Mouse (Mus musculus) testis, adult 2 months (tissue): ENCODE data around the gene Dazap1.

ENCODE experiments used
- CTCF ChIP-seq: fragments of 200-500 bp; IDR thresholded peaks from 2 replicates; pipeline ENCODE4 v1.5.1; 2012; ENCODE audit warnings: low read depth, mild to moderate bottlenecking, inconsistent platforms, low read length, moderate library complexity; ENCODE audit not compliant: control insufficient read depth, insufficient read depth, insufficient replicate concordance
- POLR2A ChIP-seq: fragments of 200-500 bp; IDR thresholded peaks from 2 replicates; pipeline ENCODE4 v1.6.1; 2012; ENCODE audit warnings: low read depth, mild to moderate bottlenecking, inconsistent platforms, low read length, moderate library complexity; ENCODE audit not compliant: control insufficient read depth

DNA sequence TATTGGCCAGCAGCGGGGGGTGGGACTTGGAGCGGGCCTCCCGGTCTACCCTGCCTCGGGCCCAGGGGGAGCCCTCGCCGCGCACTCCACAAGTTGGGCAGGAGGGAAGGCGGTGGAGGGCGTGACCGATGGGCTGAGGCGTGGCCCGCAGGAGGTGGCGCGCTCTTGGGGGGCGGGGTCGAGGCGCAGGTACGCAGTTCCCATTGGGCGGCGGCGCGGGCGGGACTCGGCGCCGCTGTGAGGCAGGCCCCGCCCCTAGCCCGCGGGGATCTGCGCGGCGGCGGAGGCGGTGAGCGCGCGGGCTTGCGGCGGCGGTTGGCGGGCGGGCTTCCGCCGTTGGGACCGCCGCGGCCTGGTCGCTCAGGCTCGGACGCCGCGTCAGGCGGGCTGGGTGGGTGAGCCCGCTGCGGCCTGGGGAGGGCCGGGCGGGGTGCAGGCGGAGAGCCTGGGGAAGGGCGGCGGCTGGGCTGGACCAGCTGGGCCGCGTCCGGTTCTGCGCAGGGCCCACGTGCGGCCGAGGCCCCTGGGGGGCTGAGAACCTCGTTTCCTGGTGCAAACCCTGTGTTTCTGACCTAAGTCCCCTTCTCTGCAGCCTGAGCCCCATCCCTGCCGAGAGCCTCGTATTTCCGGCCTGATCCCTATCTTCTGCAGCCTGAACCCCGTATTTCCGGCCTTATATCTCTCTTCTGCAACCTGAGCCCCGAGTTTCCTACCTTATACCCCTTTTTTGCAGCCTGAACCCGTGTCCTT is 34.7 kb upstream of the Dazap1 start, which contains the start of gene Mum1:
- TF ChIP-seq CTCF = peak; percentile 49; the same call in 1 of the 2 replicates
- peak; percentile 68 for TF ChIP-seq POLR2A
